Mouse (Mus musculus) spleen, embryonic (tissue): Measurements from ENCODE around the gene Tbk1.

Experiments
- CTCF ChIA-PET: fragments of 350-600 bp; sonication (Branson Sonifier 250); formaldehyde crosslinking; loops from one replicate; lab custom pipeline; 2022; lab: Charles Lee

The Tbk1 gene

GRCm38 (mm10) chr10:121591106-121591505, 4.5 kb upstream of the Tbk1 start:
- CTCF ChIA-PET, result no interaction called here

GRCm38 (mm10) chr10:121587371-121587840, 819 bp upstream of the Tbk1 start:
- CTCF ChIA-PET, result interaction anchor here (0.6 kb wide), 1 partner anchor 39 kb away, joined by 12 read pairs; no protein-coding TSS in a partner anchor

- CTCF ChIA-PET, result interaction anchor here (0.6 kb wide), 1 partner anchor 176 kb away, joined by 4 read pairs; no protein-coding TSS in a partner anchor
Measured at GRCm38 (mm10) chr10:121585791-121586642, 570 bp downstream of the Tbk1 start.

- CTCF ChIA-PET, result interaction anchor here (0.6 kb wide), 1 partner anchor 175 kb away, joined by 4 read pairs; no protein-coding TSS in a partner anchor
Measured at GRCm38 (mm10) chr10:121585056-121585790, 1.4 kb downstream of the Tbk1 start.

- CTCF ChIA-PET, result interaction anchor here (0.6 kb wide), 1 partner anchor 64 kb away, joined by 4 read pairs; no protein-coding TSS in a partner anchor
Measured at GRCm38 (mm10) chr10:121584033-121584432, 2.6 kb downstream of the Tbk1 start.

GRCm38 (mm10) chr10:121583016-121583415, 3.6 kb downstream of the Tbk1 start:
- CTCF ChIA-PET, result no interaction called here

GRCm38 (mm10) chr10:121582287-121582686, 4.3 kb downstream of the Tbk1 start:
- CTCF ChIA-PET, result no interaction called here

- CTCF ChIA-PET, result no interaction called here
Measured at GRCm38 (mm10) chr10:121581405-121581804, 5.2 kb downstream of the Tbk1 start.

GRCm38 (mm10) chr10:121580381-121580780, 6.2 kb downstream of the Tbk1 start:
- CTCF ChIA-PET, result no interaction called here

- CTCF ChIA-PET, result no interaction called here
Measured at GRCm38 (mm10) chr10:121576372-121576771, 10.2 kb downstream of the Tbk1 start.

GRCm38 (mm10) chr10:121571511-121572147, 15.0 kb downstream of the Tbk1 start:
- CTCF ChIA-PET, result no interaction called here

- CTCF ChIA-PET, result no interaction called here
Measured at GRCm38 (mm10) chr10:121571031-121571430, 15.6 kb downstream of the Tbk1 start.

- CTCF ChIA-PET, result interaction anchor here (0.6 kb wide), 1 partner anchor 170 kb away, joined by 3 read pairs; no protein-coding TSS in a partner anchor
Measured at GRCm38 (mm10) chr10:121569796-121570195, 16.8 kb downstream of the Tbk1 start.

- CTCF ChIA-PET, result no interaction called here
Measured at GRCm38 (mm10) chr10:121569001-121569589, 17.5 kb downstream of the Tbk1 start.

GRCm38 (mm10) chr10:121568534-121568933, 18.1 kb downstream of the Tbk1 start:
- CTCF ChIA-PET, result no interaction called here

- CTCF ChIA-PET, result no interaction called here
Measured at GRCm38 (mm10) chr10:121568026-121568425, 18.6 kb downstream of the Tbk1 start.

GRCm38 (mm10) chr10:121564447-121564846, 22.1 kb downstream of the Tbk1 start:
- CTCF ChIA-PET, result no interaction called here

GRCm38 (mm10) chr10:121558231-121558630, 28.4 kb downstream of the Tbk1 start:
- CTCF ChIA-PET, result no interaction called here

- CTCF ChIA-PET, result no interaction called here
Measured at GRCm38 (mm10) chr10:121556263-121556662, 30.3 kb downstream of the Tbk1 start.

- CTCF ChIA-PET, result no interaction called here
Measured at GRCm38 (mm10) chr10:121550334-121550733, 36.3 kb downstream of the Tbk1 start.

GRCm38 (mm10) chr10:121549670-121550069, 36.9 kb downstream of the Tbk1 start:
- CTCF ChIA-PET, result no interaction called here
